Mouse (Mus musculus) hematopoietic stem cell, adult 5-6 weeks (primary cell): ENCODE results near the gene Rln3. TPM values are rescaled to one million over a fixed set of nuclear protein-coding genes. Genes with fewer than 3 reads are reported as not detected.
A peak's percentile ranks its signal among the peaks of the same experiment; 100 is the strongest.

Experiments used
- ATAC-seq, 2 experiments: fragments of 125-278 bp in 1 of 2; replicated peaks in 1 of 2; 2 replicates each; pipeline ENCODE4 v1.8.0; 2016 to 2017; ENCODE audit warnings: inconsistent platforms in 2 of 2, mild to moderate bottlenecking in 2 of 2, moderate number of reproducible peaks in 2 of 2, low read depth in 1 of 2, moderate TSS enrichment in 1 of 2; ENCODE audit not compliant: low FRiP score in 2 of 2, poor library complexity in 2 of 2, severe bottlenecking in 2 of 2, insufficient read depth in 1 of 2, low TSS enrichment in 1 of 2
- total RNA-seq: library from RNA; stranded (forward); fragments of 172-1452, 232-1000 nt; gene quantifications from 2 replicates; pipeline ENCODE4 v1.2.3, GENCODE M21; 2017

Gene Rln3
- total RNA-seq, 1 experiment from 2014 or later, result not detected

- ATAC-seq, result no peak
These were observed 23.1 kb upstream of the Rln3 start for GRCm38 (mm10) chr8:84067911-84068310.

DNA sequence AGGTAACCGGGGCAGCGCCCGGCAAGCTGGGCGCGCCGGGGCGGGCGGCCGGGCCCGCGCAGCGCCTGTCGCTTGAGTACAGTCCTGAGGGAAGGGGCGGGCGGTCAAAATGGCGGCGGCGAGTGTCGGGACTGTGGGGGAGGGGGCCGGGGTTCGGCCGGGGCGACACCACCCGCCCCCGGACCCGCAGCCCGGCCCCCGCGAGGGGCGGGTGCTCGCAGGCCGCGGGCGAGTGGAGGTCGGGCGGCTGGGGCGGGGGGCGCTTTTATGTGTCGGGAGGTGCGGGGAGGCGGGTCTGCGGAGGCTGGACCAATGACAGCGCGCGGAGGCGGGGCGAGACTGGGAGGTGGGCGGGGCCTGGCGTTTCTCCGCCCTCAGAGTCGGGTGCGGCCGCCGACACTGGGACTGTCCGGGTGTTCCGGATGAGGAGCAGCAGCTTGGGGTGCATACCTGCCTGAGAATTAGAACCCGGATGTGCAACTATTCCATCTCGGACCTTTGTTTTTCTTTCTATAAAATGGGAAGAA is 22.3 kb upstream of the Rln3 start:
- ATAC-seq, result peak; percentile 33 to 43

- ATAC-seq, result peak; percentile 93
These were observed 21.6 kb upstream of the Rln3 start, which contains the start of gene Rfx1 for GRCm38 (mm10) chr8:84066291-84066930. Rfx1 (plus strand) TSS chr8:84066834.

- no peak for ATAC-seq
These were observed 20.8 kb upstream of the Rln3 start for GRCm38 (mm10) chr8:84065457-84066072.

- ATAC-seq, result no peak
These were observed 20.2 kb upstream of the Rln3 start, which contains the start of gene Gm10643 for GRCm38 (mm10) chr8:84065037-84065436. Gm10643 (minus strand) TSS chr8:84065137.

DNA sequence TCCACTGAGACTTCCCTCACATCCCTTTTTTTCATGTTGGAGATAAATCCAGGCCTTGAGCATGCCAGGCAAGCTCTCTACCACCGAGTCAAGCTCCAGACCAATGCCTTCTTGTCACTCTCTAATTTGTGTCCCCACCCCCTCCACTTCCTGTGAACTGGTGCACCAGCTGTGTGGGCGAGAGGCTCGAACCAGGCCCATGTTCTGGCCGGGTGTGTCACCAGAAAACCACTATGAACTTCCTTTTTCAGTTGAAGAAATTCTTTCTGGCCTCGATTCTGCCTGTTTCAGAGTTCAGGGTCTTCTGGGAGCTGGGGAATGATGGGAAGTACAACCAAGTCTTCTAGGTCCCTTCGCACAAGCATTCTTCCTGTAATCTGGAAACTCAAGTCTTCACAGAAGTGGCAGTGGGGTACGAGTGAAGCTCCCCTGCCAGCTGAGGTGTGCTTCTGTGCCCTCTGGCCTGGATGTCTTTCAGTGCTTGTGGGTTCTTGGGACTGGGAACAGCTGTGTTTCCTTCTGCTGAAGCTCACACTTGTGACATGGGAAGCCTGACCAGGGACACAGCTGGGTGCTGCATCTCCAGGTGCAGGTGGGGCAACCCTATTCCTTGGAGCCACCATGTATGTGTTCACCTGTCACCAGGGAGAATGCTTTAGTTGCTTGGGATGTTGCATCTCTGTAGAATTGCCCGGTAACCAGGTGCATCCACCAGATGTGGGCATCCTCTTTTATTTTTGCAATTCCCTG is 19.2 kb upstream of the Rln3 start:
- no peak for ATAC-seq

GRCm38 (mm10) chr8:84060245-84060644 is 15.4 kb upstream of the Rln3 start:
- no peak for ATAC-seq

GRCm38 (mm10) chr8:84059226-84059625 is 14.4 kb upstream of the Rln3 start:
- ATAC-seq, result no peak

DNA sequence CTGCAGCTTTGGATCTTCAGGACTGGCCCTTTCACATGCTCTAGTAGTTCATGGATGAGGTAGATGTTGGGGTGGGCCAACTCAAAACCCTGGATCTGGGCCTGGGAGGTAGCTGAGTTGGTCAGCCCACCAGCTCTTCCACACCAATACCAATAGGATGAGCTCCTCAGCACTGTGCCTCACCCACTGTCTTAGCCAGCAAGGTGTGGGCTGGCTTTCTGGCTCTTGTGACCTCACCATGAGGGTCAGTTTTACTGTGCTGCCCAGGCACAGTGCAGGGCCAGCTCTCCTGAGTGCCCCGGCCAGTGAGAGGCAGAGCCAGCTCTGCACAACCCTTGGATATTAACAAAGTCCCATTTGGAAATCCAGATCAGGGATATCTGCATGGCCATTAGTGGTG is 13.0 kb upstream of the Rln3 start:
- no peak for ATAC-seq

DNA sequence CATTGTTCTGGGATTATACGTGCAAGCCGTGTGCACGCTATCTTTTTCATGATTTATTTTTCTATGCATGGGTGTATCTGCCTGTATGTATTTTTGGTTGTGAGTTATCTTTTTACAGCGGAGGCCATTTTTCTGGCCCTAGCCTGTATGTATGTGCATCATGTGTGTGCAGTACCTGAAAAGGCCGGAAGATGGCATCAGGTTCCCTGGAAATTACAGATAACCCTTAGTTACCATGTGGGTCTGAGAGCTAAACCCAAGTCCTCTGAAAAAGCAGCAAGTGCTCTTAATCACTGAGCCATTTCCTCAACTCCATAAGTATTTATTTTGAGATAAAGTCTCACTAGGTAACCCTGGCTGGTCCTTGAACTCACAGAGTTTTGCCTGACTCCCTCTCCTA is 8.4 kb upstream of the Rln3 start:
- ATAC-seq, result no peak

- peak; percentile 25 to 59; a peak in 1 of 4 replicates for ATAC-seq
These were observed 7.9 kb upstream of the Rln3 start for GRCm38 (mm10) chr8:84052746-84053145.

DNA sequence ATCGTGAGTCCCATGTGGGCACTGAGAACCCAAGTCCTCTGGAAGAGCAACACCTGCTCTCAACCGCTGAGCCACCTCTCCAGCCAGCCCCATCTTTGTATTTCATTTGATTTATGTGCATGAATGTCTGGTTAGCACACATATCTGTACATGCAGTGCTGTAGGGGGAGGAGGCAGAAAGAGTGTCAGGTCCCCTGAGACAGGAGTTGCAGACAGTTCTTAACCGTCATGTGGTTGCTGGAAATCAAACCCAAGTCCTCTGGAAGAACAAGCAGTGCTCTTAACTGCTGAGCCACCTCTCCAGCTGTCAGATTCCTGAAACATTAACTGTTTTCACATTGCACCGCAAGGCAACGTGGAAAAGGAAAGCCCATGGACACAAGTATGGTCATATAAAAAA is 3.4 kb upstream of the Rln3 start:
- ATAC-seq, result no peak

DNA sequence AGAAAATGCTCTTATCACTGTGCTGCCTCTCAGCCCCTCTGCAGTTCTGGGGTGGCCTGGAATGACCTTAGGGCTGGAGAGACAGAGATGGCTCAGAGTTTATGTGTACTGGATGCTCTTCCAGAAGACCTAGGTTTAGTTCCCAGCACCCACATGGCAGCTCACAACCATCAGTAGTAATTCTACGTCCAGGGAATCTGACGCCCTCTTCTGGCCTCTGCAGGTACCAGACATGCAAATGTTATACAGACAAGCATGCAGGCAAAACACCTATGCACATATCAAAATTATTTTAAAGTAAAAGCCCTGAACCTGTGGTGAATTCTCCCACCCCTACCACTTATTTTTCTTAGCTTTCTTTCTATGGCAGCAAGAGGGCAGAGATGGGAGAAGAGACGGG is 1.7 kb upstream of the Rln3 start:
- ATAC-seq, result no peak

- no peak for ATAC-seq
These were observed 697 bp downstream of the Rln3 start for GRCm38 (mm10) chr8:84044103-84044502.

- ATAC-seq, result 0 out of 4 replicates have a peak, but pooled peaks of 1 of the 2 experiments have one; percentile 5
These were observed 1.9 kb downstream of the Rln3 start for GRCm38 (mm10) chr8:84042948-84043342.

GRCm38 (mm10) chr8:84042066-84042947 is 2.5 kb downstream of the Rln3 start, which contains the start of gene Il27ra:
Il27ra (minus strand) TSS chr8:84042589.
- peak; percentile 67 to 71 for ATAC-seq

DNA sequence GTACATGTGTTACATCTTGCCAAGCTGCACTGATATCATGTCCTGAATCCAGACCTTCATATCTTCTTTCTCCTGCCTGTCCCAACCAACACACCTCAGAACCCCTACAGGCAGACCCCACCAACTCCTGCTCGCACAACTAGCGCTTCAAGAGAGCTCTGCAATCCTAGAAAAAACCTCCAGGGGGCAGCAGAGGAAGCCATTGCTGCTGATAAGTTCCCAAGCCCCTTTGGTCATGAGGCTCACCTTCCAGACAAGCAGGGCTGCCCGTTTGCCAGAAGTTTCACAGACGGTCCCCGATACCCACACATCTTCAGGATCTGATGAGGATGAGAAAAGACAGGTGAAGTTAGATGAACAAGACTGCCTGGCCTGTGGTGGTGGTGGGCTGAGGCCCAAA is 5.8 kb downstream of the Rln3 start:
- peak; percentile 47 to 56; a peak in 3 of 4 replicates for ATAC-seq
